Mouse (Mus musculus) activated CD4-positive, CD25-positive, alpha-beta regulatory T cell, adult 4 months (primary cell): ENCODE measurements around the gene Cers3. TPM values are rescaled to one million over a fixed set of nuclear protein-coding genes. Genes with fewer than 3 reads are reported as not detected.

Experiments used
- ATAC-seq: one replicate; pipeline ENCODE4 v1.8.0; 2017
- polyA plus RNA-seq, 2 experiments: library from polyadenylated mRNA; unstranded; fragments of 100-300 nt; shearing (Covaris generic); gene quantifications; one replicate each; pipeline ENCODE4 v1.2.1; 2017

The Cers3 gene
- polyA plus RNA-seq, 2 experiments from 2014 or later, result not detected

- ATAC-seq, result peak; percentile 24
These were observed 96.9 kb downstream of the Cers3 start for GRCm38 (mm10) chr7:66840008-66840719.

GRCm38 (mm10) chr7:66841165-66841564 is 97.9 kb downstream of the Cers3 start:
- no peak for ATAC-seq

GRCm38 (mm10) chr7:66842021-66842420 is 98.7 kb downstream of the Cers3 start:
- ATAC-seq, result no peak

GRCm38 (mm10) chr7:66843846-66844245 is 100.5 kb downstream of the Cers3 start:
- ATAC-seq, result no peak

GRCm38 (mm10) chr7:66846582-66846981 is 103.3 kb downstream of the Cers3 start:
- ATAC-seq, result no peak

GRCm38 (mm10) chr7:66847299-66847698 is 104.0 kb downstream of the Cers3 start:
- ATAC-seq, result no peak

- no peak for ATAC-seq
These were observed 106.0 kb downstream of the Cers3 start for GRCm38 (mm10) chr7:66849316-66849715.

GRCm38 (mm10) chr7:66852164-66852563 is 108.9 kb downstream of the Cers3 start:
- no peak for ATAC-seq

- no peak for ATAC-seq
These were observed 114.3 kb downstream of the Cers3 start for GRCm38 (mm10) chr7:66857610-66858009.

- ATAC-seq, result no peak
These were observed 115.2 kb downstream of the Cers3 start for GRCm38 (mm10) chr7:66858247-66859075.

- ATAC-seq, result no peak
These were observed 115.9 kb downstream of the Cers3 start for GRCm38 (mm10) chr7:66859220-66859619.

GRCm38 (mm10) chr7:66866944-66867718 is 123.8 kb downstream of the Cers3 start:
- no peak for ATAC-seq

- no peak for ATAC-seq
These were observed 124.6 kb downstream of the Cers3 start for GRCm38 (mm10) chr7:66867719-66868501.

GRCm38 (mm10) chr7:66871520-66871919 is 128.2 kb downstream of the Cers3 start:
- ATAC-seq, result no peak

GRCm38 (mm10) chr7:66871940-66872511 is 128.7 kb downstream of the Cers3 start:
- ATAC-seq, result no peak

- no peak for ATAC-seq
These were observed 129.9 kb downstream of the Cers3 start for GRCm38 (mm10) chr7:66873235-66873634.

Other genes with a start within 250 kb of the Cers3 start
- gene Asb7, start 53.9 kb upstream of the Cers3 start, polyA plus RNA-seq, result 1 to 10 TPM; 8.1 to 8.5 TPM
- 1 to 10 TPM; 9.1 to 9.2 TPM for gene Lins1, start 53.6 kb upstream of the Cers3 start, polyA plus RNA-seq
- under 1 TPM; 0.14 to 0.21 TPM for gene Adamts17, start 96.2 kb downstream of the Cers3 start, polyA plus RNA-seq